Mouse (Mus musculus): ENCODE data around the gene Tsks.

Gene Tsks

DNA sequence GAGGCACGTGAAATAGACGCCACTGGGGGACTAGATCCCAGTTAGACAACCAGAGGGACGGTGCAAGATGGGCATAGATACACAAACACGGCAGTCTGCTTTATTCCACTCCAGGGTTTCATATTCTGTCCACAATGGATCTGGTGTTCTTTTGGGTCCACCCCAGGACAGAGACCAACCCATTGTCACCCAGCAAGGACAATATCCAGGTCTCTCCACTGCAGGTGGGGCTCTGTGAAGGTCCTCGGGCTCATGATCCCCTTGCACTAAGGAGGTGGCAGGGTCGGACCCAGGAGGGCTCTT lies 32.1 kb downstream of the Tsks start:
- DNase-seq (ENCODE audit: low read depth, low spot score): no peak

GRCm38 (mm10) chr7:44978300-44978699 lies 35.3 kb downstream of the Tsks start:
- no peak for DNase-seq (ENCODE audit: low read depth, low spot score)

GRCm38 (mm10) chr7:44981539-44981938 lies 38.5 kb downstream of the Tsks start:
- DNase-seq (ENCODE audit: low read depth, low spot score): no peak

- DNase-seq (ENCODE audit: low read depth, low spot score): peak; percentile 86
These were observed 40.1 kb downstream of the Tsks start for GRCm38 (mm10) chr7:44983085-44983484.

DNA sequence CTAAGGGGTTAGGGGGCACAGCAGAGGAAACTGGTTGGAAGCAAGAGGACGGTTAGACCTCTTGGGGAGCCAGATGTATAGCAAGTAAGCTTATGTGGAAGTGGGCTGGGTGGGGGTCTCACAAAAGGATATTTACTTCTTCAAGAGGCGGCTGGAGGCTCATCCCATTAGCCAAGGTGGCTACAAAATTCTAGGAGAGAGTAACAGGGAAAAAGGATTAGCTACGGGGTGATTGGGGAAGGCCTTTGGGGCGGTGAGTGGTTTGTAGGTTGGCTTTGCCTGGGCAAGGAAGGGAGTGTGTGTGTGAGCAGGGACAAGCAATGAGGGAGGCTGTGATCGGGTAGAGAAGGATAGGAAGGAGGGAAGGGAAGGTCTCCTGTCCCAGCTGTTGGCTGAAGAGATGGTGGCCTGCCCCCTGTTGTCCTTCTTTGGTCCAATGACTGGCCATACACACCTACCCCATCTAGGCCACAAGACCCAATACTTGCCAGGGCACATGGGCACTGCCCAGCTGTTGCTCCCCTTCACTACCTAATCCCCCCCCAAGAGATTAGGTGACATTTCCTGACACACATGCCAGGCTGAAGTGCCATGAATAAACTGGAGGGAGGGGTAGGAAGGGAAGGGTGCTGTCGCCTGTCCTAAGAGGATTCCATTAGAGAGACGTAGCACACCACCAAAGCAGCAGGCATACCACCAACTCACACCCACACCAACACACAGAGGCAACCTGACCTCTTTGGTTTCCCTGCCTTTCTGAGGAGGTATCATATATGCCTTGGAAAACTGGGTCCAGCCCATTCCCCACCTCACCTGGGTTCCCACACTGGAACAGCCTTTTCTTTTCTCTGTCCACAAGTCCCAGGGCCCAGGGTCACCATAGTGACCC lies 41.2 kb downstream of the Tsks start:
- no peak for DNase-seq (ENCODE audit: low read depth, low spot score)

GRCm38 (mm10) chr7:44984833-44985164 lies 41.8 kb downstream of the Tsks start:
- DNase-seq (ENCODE audit: low read depth, low spot score): no peak

DNA sequence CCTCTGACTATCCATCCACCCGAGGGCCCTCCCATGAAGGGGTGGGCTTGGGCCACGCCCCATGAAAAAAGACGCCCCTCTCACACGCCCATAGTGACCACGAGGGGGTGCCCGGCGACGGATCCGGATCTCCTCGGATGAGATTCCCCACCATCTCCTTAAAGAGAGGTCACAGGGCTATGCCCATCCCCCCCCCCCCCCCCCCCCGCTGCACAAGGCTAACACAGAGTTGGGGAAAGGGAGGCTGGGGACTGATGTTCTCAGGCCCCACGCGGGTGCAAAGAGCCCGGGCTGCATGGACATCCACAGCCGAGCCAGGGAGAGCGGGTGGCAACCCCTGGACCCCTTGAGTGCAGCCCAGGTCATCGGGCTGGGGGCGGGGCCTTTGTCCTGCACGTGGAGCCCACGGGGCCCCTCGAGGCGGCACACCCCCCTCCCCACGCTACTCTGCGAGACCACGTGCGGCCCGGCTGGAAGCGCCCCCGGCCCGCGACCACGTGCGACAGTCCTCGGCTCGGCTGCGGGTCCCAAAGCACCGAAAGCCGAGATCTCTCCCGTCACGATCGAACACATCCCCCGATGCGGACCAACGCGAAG lies 42.7 kb downstream of the Tsks start:
- DNase-seq (ENCODE audit: low read depth, low spot score): peak; percentile 94

DNA sequence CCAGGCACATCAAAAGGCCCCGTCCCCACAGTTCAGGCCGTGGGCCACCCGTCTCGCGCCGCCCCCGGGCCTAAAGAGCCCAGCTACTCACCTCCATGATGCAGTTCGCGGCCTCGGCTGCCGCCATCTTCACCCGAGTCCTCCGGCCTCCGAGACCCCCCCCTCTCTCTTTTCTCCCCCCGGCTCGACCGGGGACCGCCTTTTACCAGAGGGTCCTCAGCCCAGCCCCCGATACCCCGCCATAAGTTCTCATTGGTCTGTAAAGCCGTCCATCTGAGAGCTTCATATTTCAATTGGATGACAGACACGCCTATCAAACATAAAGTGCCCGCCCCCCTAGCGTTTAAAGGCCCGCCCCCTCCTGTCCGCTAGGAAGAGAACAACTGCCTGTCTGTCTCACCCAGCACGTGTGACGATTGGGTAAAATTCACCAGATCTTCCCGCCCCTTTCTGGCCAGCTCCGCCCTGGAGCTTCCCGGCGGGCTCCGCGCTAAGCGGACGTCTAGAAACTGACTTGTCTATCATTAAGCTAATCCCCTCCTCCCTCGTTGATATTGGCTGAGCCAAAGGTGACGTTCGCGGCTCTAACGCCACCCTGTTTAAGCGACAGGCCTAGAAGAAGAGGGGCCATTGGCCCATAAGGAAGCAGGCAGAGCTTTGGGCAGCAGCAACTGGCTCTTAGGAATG lies 43.3 kb downstream of the Tsks start, which contains the start of gene Prmt1:
Gene Prmt1, minus strand, starts transcription at position 377 of the 687 bp plus-strand sequence.
- DNase-seq (ENCODE audit: low read depth, low spot score): peak; percentile 100

DNA sequence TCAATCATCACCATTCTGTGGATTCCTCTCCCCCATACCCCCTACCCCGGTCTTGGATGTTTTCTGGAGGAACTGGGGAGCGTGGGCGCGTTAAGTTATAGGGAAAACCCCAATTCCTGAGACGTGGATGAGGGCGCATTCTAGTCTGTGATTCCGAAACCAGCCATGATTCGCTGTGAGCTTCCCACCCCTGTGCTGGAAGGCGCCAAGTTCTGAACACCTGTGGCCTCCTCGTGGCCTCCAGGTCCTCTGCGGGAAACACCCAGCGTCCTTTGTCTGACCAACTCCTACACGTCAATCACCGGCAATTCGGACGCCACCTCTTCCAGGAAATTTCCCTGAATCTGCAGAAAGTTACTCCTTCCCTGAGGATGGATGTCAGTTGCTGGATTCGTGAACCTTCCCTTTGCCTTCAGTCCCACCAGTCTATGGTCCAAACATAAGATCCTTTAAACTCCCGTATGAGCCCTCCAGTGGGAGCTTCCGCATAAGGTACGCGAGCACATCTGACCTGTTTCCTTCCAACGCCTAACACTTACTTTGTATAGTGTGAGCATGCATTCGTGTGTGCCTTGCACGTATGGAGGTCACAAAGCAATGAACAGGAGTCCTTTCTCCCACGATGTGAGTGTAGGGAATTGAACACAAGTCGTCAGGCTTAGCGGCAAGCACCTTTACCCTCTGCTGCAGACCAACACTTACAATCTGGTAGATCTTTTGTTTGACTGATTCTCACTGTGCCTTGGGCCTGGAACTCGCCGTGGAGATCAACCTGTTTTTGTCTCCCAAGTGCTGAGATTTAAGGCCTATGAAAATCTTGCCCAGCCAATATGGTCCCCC lies 44.1 kb downstream of the Tsks start:
- DNase-seq (ENCODE audit: low read depth, low spot score): no peak

DNA sequence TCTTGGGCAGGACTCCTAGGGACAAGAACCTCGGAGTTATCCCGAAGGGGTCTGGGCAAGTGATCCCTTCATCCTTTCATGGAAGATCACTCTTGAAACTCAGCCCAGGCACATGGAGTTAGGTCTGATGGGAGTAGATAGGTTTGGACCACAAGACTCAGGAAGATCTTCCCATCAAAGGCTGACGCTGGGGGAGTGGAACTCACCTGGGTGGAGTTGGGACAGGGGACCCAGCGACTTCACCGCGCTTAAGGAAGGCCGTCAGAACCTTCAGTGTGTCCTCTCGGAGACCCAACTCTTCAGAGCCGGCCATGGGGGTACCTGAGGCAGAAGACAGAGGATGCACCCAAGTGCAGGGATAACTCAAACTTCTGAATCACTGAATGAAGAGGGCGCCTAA lies 53.7 kb downstream of the Tsks start:
- DNase-seq (ENCODE audit: low read depth, low spot score): no peak

DNA sequence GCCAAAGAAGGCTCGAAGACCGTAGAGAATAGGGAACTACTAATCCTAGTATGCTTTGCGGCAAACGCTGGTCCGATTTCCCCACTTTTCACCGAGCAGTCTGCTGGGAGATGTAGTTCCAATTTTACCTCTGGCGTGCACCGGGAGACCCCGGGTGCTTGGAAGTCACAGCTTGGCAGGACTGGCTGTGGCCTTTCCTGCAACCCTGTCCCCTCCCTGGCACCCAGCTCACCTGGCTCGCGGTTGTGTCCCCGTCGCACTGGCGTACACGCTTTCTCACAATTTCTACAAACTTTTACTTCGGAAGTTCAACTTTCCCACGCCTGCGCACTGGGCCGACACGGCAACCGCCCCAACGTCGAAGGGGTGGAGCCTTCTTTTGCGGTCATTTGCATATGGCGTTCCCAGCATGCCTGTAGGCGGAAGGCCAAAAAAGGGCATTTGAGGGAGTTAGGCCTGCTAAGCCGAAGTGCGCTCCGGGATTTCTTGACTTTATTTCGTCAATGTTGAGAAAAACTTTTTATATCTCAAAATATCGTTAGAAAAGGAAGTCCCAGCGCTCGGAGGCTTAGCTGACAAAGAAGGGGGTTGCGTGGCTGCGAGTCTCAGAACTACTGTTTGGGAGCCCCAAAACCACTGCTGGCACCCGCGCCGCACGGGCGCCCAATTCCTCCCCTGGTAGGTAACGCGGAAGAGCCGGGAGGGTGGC lies 54.4 kb downstream of the Tsks start, which contains the start of gene Irf3:
Gene Irf3, plus strand, starts transcription at position 418 of the 709 bp plus-strand sequence.
- peak; percentile 97 for DNase-seq (ENCODE audit: low read depth, low spot score)

DNA sequence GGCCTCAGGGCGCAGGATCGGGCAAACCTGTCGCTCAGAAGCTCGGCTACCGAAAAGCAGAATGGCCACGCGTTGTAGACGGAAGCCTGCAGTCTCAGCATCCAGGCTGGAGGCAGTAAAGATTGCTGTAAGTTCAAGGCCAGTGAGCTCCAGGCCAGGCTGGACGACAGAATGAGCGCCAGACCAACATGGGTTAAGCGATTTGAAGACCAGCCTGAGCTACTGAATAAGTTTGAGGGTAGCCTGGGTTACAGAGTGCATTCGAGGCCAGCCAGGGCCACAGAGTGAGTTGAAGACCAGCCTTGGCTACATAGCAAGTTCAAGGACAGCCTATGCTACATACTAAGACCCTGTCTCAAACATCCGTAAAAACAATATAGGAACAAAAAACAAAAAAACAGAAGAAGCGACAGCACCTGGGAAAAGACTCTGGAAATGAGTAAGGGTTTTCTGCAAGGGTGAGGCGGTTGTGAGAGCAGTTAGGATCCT lies 55.0 kb downstream of the Tsks start:
- peak; percentile 48 for DNase-seq (ENCODE audit: low read depth, low spot score)

DNA sequence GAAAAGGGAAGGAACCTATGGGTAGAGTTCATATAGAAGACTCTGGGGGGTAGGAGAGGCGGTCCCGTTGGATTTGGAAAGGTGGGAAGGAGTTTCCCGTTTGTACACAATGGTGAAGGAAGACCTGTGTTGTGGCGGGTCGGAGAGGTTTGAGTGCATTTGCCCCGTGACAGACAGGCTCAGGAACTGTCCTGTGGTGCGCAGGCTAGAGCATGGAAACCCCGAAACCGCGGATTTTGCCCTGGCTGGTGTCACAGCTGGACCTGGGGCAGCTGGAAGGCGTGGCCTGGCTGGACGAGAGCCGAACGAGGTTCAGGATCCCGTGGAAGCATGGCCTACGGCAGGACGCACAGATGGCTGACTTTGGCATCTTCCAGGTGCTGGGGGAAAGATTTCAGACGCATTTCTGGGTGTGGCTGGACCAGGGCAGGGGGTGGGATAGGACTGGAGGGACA lies 55.5 kb downstream of the Tsks start, which contains the start of gene Bcl2l12:
Gene Bcl2l12, minus strand, starts transcription at position 212 of the 455 bp plus-strand sequence.
- DNase-seq (ENCODE audit: low read depth, low spot score): peak; percentile 71

GRCm38 (mm10) chr7:44999753-45000152 lies 56.7 kb downstream of the Tsks start:
- no peak for DNase-seq (ENCODE audit: low read depth, low spot score)

DNA sequence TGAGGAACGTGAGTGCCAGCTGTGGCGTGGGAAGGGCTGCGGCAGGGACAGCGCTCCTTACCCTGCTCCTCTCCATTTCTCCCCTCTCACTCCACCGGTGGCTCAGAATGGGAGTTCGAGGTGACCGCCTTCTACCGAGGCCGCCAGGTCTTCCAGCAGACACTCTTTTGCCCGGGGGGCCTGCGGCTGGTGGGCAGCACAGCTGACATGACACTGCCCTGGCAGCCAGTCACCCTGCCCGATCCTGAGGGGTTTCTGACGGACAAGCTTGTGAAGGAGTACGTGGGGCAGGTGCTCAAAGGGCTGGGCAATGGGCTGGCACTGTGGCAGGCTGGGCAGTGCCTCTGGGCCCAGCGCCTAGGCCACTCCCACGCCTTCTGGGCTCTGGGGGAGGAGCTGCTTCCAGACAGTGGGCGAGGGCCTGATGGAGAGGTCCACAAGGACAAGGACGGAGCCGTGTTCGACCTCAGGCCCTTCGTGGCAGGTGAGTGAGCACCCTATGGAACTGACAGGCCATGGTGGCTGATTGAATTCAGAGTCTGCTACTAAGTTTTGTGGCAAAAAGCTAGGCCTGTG lies 57.6 kb downstream of the Tsks start:
- DNase-seq (ENCODE audit: low read depth, low spot score): no peak

GRCm38 (mm10) chr7:45002440-45002839 lies 59.4 kb downstream of the Tsks start:
- DNase-seq (ENCODE audit: low read depth, low spot score): no peak

DNA sequence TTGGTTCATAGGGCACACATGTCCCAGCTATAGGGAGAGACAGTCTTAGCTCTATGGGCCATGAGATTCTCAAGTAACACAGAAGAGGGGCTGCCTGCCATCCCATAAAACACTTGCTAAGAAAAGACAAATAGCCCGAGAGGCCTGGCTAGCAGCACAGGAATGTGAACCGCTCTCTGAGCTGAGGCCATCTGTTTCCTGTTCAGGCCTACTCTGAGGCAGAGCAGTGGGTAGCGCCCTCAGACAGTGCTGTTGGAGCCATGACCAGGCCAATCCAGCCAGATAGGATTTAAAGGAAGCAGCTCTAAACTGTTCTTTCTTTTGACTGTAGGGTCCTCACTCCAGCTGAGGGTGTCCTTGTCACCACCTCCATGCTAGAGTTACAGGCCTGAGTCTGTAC lies 61.5 kb downstream of the Tsks start:
- no peak for DNase-seq (ENCODE audit: low read depth, low spot score)

GRCm38 (mm10) chr7:45005321-45005992 lies 62.5 kb downstream of the Tsks start:
- no peak for DNase-seq (ENCODE audit: low read depth, low spot score)

DNA sequence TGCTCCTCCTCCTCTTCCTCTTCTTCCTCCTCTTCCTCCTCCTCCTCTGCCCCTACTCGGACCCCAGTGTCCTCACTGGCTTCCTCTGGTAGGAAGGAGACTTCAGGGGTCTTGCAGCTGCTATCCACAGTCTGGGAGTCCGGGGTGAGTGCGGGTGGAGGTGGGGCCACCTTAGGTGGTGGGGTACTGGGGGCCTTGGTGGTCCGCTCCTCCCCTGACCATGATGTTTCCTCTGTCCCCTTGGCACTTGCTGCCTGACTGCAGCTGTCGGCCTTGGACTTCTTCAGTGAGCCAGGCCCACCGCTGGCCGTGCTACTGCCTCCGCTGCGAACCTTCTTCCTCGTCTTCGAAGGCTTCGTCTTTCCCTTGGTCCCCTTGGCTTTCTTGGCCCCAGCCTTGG lies 63.5 kb downstream of the Tsks start:
- DNase-seq (ENCODE audit: low read depth, low spot score): no peak

GRCm38 (mm10) chr7:45007141-45007540 lies 64.1 kb downstream of the Tsks start:
- no peak for DNase-seq (ENCODE audit: low read depth, low spot score)
